Mouse (Mus musculus) limb, embryonic 10.5 days (tissue): ENCODE results near the gene Tmem25. TPM values are rescaled to one million over a fixed set of nuclear protein-coding genes. Genes with fewer than 3 reads are reported as not detected.

ENCODE experiments used
- DNase-seq: peaks from one replicate; pipeline ENCODE4 v3.0.0-alpha.2; 2017; ENCODE audit warnings: low spot score
- H3K27ac ChIP-seq: fragments of 300-500 bp; sonication (generic); 2 replicates; pipeline ENCODE4 v1.5.1; 2016; ENCODE audit warnings: mild to moderate bottlenecking
- H3K27me3 ChIP-seq: fragments of 300-500 bp; sonication (generic); 2 replicates; pipeline ENCODE4 v1.6.1; 2016; ENCODE audit warnings: low read depth, mild to moderate bottlenecking; ENCODE audit not compliant: poor library complexity, severe bottlenecking
- H3K36me3 ChIP-seq: fragments of 300-500 bp; sonication (generic); 2 replicates; pipeline ENCODE4 v1.6.1; 2016; ENCODE audit warnings: mild to moderate bottlenecking, moderate library complexity
- H3K4me1 ChIP-seq: fragments of 300-500 bp; sonication (generic); 2 replicates; pipeline ENCODE4 v1.6.1; 2016
- H3K4me3 ChIP-seq: fragments of 300-500 bp; sonication (generic); 2 replicates; pipeline ENCODE4 v1.5.1; 2016; ENCODE audit warnings: mild to moderate bottlenecking, moderate library complexity
- H3K9me3 ChIP-seq: fragments of 300-500 bp; sonication (generic); replicated peaks from 2 replicates; pipeline ENCODE4 v1.6.1; 2016; ENCODE audit warnings: mild to moderate bottlenecking
- WGBS: fragments of 180-500 bp; shearing (Covaris S2); methylation state at CpG from one replicate; pipeline ENCODE4 v1.1.7; 2016; 5-methylcytosine and 5-hydroxymethylcytosine counted together
- polyA plus RNA-seq: library from polyadenylated mRNA; unstranded; fragments of >200 nt; fragmentation: Nextera tagmentation; extraction: Ambion mirVana; gene quantifications from 2 replicates; pipeline ENCODE4 v1.2.1, GENCODE M21; 2016

Gene Tmem25
- polyA plus RNA-seq, 1 experiment from 2014 or later = 1.9 TPM

- Histone ChIP-seq H3K27ac (peak within 1 kb of the TSS; percentile 93), H3K4me1 (peaks cover 11% of the 10 kb centered on the region), H3K4me3 (peak within 1 kb of the TSS; percentile 83), H3K9me3 (no peaks in the 10 kb centered on the region), H3K27me3 (no peaks in the 10 kb centered on the region), H3K36me3 (peaks cover 2% of the 10 kb centered on the region; the same call in 1 of the 2 replicates)
- peak; percentile 95 for DNase-seq
- WGBS = under 1% methylated on average over 67 of the region's 82 CpGs
Measured at GRCm38 (mm10) chr9:44767101-44768028, 31.7 kb downstream of the Tmem25 start, which contains the start of the genes Arcn1 and Ift46. Arcn1 (minus strand) TSS chr9:44767845. Ift46 (plus strand) TSS chr9:44767908.

GRCm38 (mm10) chr9:44760873-44761272 is 38.2 kb downstream of the Tmem25 start:
- no peak overlapping the region for H3K27ac ChIP-seq
- H3K9me3 ChIP-seq = no peaks in the 10 kb centered on the region
- DNase-seq = no peak
- H3K4me1 ChIP-seq = peaks cover 2% of the 10 kb centered on the region; the same call in 1 of the 2 replicates
- peaks cover 61% of the 10 kb centered on the region for H3K36me3 ChIP-seq
- WGBS = 93% methylated on average over 2 of the region's 2 CpGs
- H3K4me3 ChIP-seq = no peak overlapping the region
- no peaks in the 10 kb centered on the region for H3K27me3 ChIP-seq

GRCm38 (mm10) chr9:44748473-44748872 is 50.6 kb downstream of the Tmem25 start:
- H3K9me3 ChIP-seq = no peaks in the 10 kb centered on the region
- 96% methylated on average over 7 of the region's 7 CpGs for WGBS
- no peak overlapping the region for H3K27ac ChIP-seq
- H3K36me3 ChIP-seq = peaks cover 100% of the 10 kb centered on the region
- no peak overlapping the region for H3K4me3 ChIP-seq
- H3K27me3 ChIP-seq = no peaks in the 10 kb centered on the region
- no peaks in the 10 kb centered on the region for H3K4me1 ChIP-seq
- DNase-seq = no peak

GRCm38 (mm10) chr9:44747341-44747740 is 51.8 kb downstream of the Tmem25 start:
- H3K36me3 ChIP-seq = peaks cover 100% of the 10 kb centered on the region
- H3K4me3 ChIP-seq = no peak overlapping the region
- no peak for DNase-seq
- H3K4me1 ChIP-seq = no peaks in the 10 kb centered on the region
- H3K27me3 ChIP-seq = no peaks in the 10 kb centered on the region
- no peak overlapping the region for H3K27ac ChIP-seq
- H3K9me3 ChIP-seq = no peaks in the 10 kb centered on the region
- 93% methylated on average over 3 of the region's 3 CpGs for WGBS

GRCm38 (mm10) chr9:44746666-44747065 is 52.4 kb downstream of the Tmem25 start:
- Histone ChIP-seq H3K4me3 (no peak overlapping the region), H3K27me3 (no peaks in the 10 kb centered on the region), H3K9me3 (no peaks in the 10 kb centered on the region), H3K36me3 (peaks cover 99% of the 10 kb centered on the region), H3K27ac (no peak overlapping the region), H3K4me1 (no peaks in the 10 kb centered on the region)
- WGBS = 94% methylated on average over 3 of the region's 3 CpGs
- no peak for DNase-seq

GRCm38 (mm10) chr9:44745371-44745770 is 53.7 kb downstream of the Tmem25 start:
- Histone ChIP-seq H3K4me3 (no peak overlapping the region), H3K27ac (no peak overlapping the region), H3K4me1 (no peaks in the 10 kb centered on the region), H3K36me3 (peaks cover 95% of the 10 kb centered on the region), H3K27me3 (no peaks in the 10 kb centered on the region), H3K9me3 (no peaks in the 10 kb centered on the region)
- 94% methylated on average over 7 of the region's 7 CpGs for WGBS
- DNase-seq = no peak

Other genes starting within 250 kb of the Tmem25 start
- gene Cxcr5, start 237.4 kb downstream of the Tmem25 start, polyA plus RNA-seq = not detected in 2 replicates
- gene Ddx6, start 194.4 kb downstream of the Tmem25 start, polyA plus RNA-seq = 17.2 and 23.3 TPM in 2 replicates
- not detected in 2 replicates for gene Treh, start 126.1 kb downstream of the Tmem25 start, polyA plus RNA-seq
- 37.9 and 55.9 TPM in 2 replicates for gene Phldb1, start 64.1 kb downstream of the Tmem25 start, polyA plus RNA-seq
- 172 and 193 TPM in 2 replicates for gene Arcn1, start 31.5 kb downstream of the Tmem25 start, polyA plus RNA-seq
- gene Ift46, start 31.4 kb downstream of the Tmem25 start, polyA plus RNA-seq = 115 and 146 TPM in 2 replicates
- gene Ttc36, start 3.8 kb upstream of the Tmem25 start, polyA plus RNA-seq = not detected in 2 replicates
- gene Kmt2a, start 82.0 kb upstream of the Tmem25 start, polyA plus RNA-seq = 13.7 and 14.1 TPM in 2 replicates
- gene Atp5l, start 121.4 kb upstream of the Tmem25 start, polyA plus RNA-seq = 550 and 555 TPM in 2 replicates
- 20.4 and 24.2 TPM in 2 replicates for gene Ube4a, start 166.3 kb upstream of the Tmem25 start, polyA plus RNA-seq
- not detected in 2 replicates for gene Cd3g, start 181.1 kb upstream of the Tmem25 start, polyA plus RNA-seq
- not detected in 2 replicates for gene Cd3d, start 182.5 kb upstream of the Tmem25 start, polyA plus RNA-seq
- gene Cd3e, start 210.3 kb upstream of the Tmem25 start, polyA plus RNA-seq = not detected in 2 replicates
- gene Mpzl2, start 240.5 kb upstream of the Tmem25 start, polyA plus RNA-seq = 12.7 and 13.6 TPM in 2 replicates